Mouse (Mus musculus): Measurements from ENCODE around the gene Erp27.

The Erp27 gene

GRCm38 (mm10) chr6:136939326-136940187 lies 17.6 kb upstream of the Erp27 start:
- DNase-seq (ENCODE audit: low read depth, low spot score) = peak; percentile 54

- peak; percentile 53 for DNase-seq (ENCODE audit: low read depth, low spot score)
Measured at GRCm38 (mm10) chr6:136938331-136939126, 16.5 kb upstream of the Erp27 start.

- DNase-seq (ENCODE audit: low read depth, low spot score) = no peak
Measured at GRCm38 (mm10) chr6:136937117-136937516, 15.1 kb upstream of the Erp27 start.

- no peak for DNase-seq (ENCODE audit: low read depth, low spot score)
Measured at GRCm38 (mm10) chr6:136936361-136936760, 14.4 kb upstream of the Erp27 start.

GRCm38 (mm10) chr6:136935233-136935632 lies 13.3 kb upstream of the Erp27 start:
- peak; percentile 48 for DNase-seq (ENCODE audit: low read depth, low spot score)

GRCm38 (mm10) chr6:136934068-136934467 lies 12.1 kb upstream of the Erp27 start:
- no peak for DNase-seq (ENCODE audit: low read depth, low spot score)

GRCm38 (mm10) chr6:136931246-136931645 lies 9.3 kb upstream of the Erp27 start:
- DNase-seq (ENCODE audit: low read depth, low spot score) = no peak

GRCm38 (mm10) chr6:136930677-136931076 lies 8.7 kb upstream of the Erp27 start:
- DNase-seq (ENCODE audit: low read depth, low spot score) = peak; percentile 60

GRCm38 (mm10) chr6:136927626-136928025 lies 5.6 kb upstream of the Erp27 start:
- DNase-seq (ENCODE audit: low read depth, low spot score) = no peak

GRCm38 (mm10) chr6:136925049-136925448 lies 3.1 kb upstream of the Erp27 start:
- DNase-seq (ENCODE audit: low read depth, low spot score) = no peak

GRCm38 (mm10) chr6:136923532-136923931 lies 1.6 kb upstream of the Erp27 start, which contains the start of gene Pde6h:
Pde6h (plus strand) TSS chr6:136923832.
- no peak for DNase-seq (ENCODE audit: low read depth, low spot score)

- no peak for DNase-seq (ENCODE audit: low read depth, low spot score)
Measured at GRCm38 (mm10) chr6:136922871-136923270, 891 bp upstream of the Erp27 start.

GRCm38 (mm10) chr6:136921601-136922000 lies 379 bp downstream of the Erp27 start:
- DNase-seq (ENCODE audit: low read depth, low spot score) = no peak

- peak; percentile 46 for DNase-seq (ENCODE audit: low read depth, low spot score)
Measured at GRCm38 (mm10) chr6:136920320-136921257, 1.4 kb downstream of the Erp27 start.

GRCm38 (mm10) chr6:136917885-136918284 lies 4.1 kb downstream of the Erp27 start:
- no peak for DNase-seq (ENCODE audit: low read depth, low spot score)

- no peak for DNase-seq (ENCODE audit: low read depth, low spot score)
Measured at GRCm38 (mm10) chr6:136915721-136916395, 6.1 kb downstream of the Erp27 start.

GRCm38 (mm10) chr6:136914234-136914633 lies 7.7 kb downstream of the Erp27 start:
- DNase-seq (ENCODE audit: low read depth, low spot score) = no peak

GRCm38 (mm10) chr6:136913384-136914126 lies 8.4 kb downstream of the Erp27 start:
- no peak for DNase-seq (ENCODE audit: low read depth, low spot score)

GRCm38 (mm10) chr6:136912751-136913265 lies 9.2 kb downstream of the Erp27 start:
- DNase-seq (ENCODE audit: low read depth, low spot score) = no peak

All from R1 (cell line).